Mouse (Mus musculus) intestine, postnatal 0 days (tissue): Measurements from ENCODE around the gene Syde2. TPM values are rescaled to one million over a fixed set of nuclear protein-coding genes. Genes with fewer than 3 reads are reported as not detected.

ENCODE experiments used
- ATAC-seq: fragments of 200-750 bp; cut with Nextera tagmentation; 2 replicates; pipeline ENCODE4 v1.8.0; 2017; ENCODE audit warnings: mild to moderate bottlenecking, moderate TSS enrichment, moderate library complexity
- H3K27ac ChIP-seq: fragments of 300-500 bp; sonication (generic); 2 replicates; pipeline ENCODE4 v1.5.1; 2014; ENCODE audit warnings: mild to moderate bottlenecking, low read depth, low read length, moderate library complexity
- H3K27me3 ChIP-seq: fragments of 300-500 bp; sonication (generic); replicated peaks from 2 replicates; pipeline ENCODE4 v1.6.1; 2014; ENCODE audit warnings: low read length, mixed read lengths; ENCODE audit not compliant: control insufficient read depth, insufficient read depth
- H3K36me3 ChIP-seq: fragments of 300-500 bp; sonication (generic); 2 replicates; pipeline ENCODE4 v1.6.1; 2014; ENCODE audit warnings: mild to moderate bottlenecking, moderate library complexity; ENCODE audit not compliant: control insufficient read depth, insufficient read depth
- H3K4me1 ChIP-seq: fragments of 300-500 bp; sonication (generic); replicated peaks from 2 replicates; pipeline ENCODE4 v1.6.1; 2014; ENCODE audit warnings: antibody characterized with exemption, low read length, mixed read lengths; ENCODE audit not compliant: control insufficient read depth, insufficient read depth
- H3K4me2 ChIP-seq: fragments of 300-500 bp; sonication (generic); replicated peaks from 2 replicates; pipeline ENCODE4 v1.6.1; 2014; ENCODE audit warnings: low read depth, mild to moderate bottlenecking, moderate library complexity
- H3K4me3 ChIP-seq: fragments of 300-500 bp; sonication (generic); 2 replicates; pipeline ENCODE4 v1.5.1; 2014; ENCODE audit warnings: low read depth, low read length
- H3K9ac ChIP-seq: fragments of 300-500 bp; sonication (generic); 2 replicates; pipeline ENCODE4 v1.6.1; 2014; ENCODE audit warnings: mild to moderate bottlenecking, low read depth, low read length
- H3K9me3 ChIP-seq: fragments of 300-500 bp; sonication (generic); 2 replicates; pipeline ENCODE4 v1.6.1; 2016; ENCODE audit warnings: mixed run types; ENCODE audit not compliant: control insufficient read depth
- CTCF ChIP-seq: sonication (generic); IDR thresholded peaks from 2 replicates; pipeline ENCODE4 v1.5.1; 2016; ENCODE audit warnings: low read depth, mild to moderate bottlenecking, control low read depth, antibody characterized with exemption, moderate library complexity
- WGBS: fragments of 180-500 bp; shearing (Covaris S2); extraction: QIAGEN DNeasy Blood & Tissue Kit; methylation state at CpG from one replicate; pipeline ENCODE4 v1.1.7; 2014; 5-methylcytosine and 5-hydroxymethylcytosine counted together
- polyA plus RNA-seq: library from polyadenylated mRNA; unstranded; fragments of >200 nt; fragmentation: Nextera tagmentation; extraction: Ambion mirVana; gene quantifications from 2 replicates; pipeline ENCODE4 v1.2.1, GENCODE M21; 2015

Gene Syde2
- polyA plus RNA-seq, 1 experiment from 2014 or later = 0.98 TPM

DNA sequence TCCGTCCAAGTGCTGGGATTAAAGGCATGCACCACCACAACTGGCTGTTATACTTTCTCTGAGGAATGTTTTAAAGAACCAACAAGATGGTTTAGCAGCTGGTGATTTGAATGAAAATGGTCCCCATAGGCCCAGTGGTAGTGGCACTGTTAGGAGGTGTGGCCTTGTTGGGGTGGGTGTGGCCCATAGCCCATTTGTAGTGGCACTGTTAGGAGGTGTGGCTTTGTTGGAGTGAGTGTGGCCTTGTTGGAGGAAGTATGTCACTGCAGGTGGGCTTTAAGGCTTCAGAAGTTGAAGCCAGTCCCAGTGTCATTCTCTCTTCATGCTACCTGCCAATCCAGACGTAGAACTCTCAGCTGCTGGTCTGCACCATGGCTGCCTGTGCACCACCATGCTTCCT is 40.7 kb downstream of the Syde2 start:
- H3K4me3 ChIP-seq = no peak overlapping the region
- no peaks in the 10 kb centered on the region for H3K4me1 ChIP-seq
- ATAC-seq = no peak
- 96% methylated on average over 2 of the region's 2 CpGs for WGBS
- no peaks in the 10 kb centered on the region for H3K9me3 ChIP-seq
- TF ChIP-seq CTCF = no peak
- H3K9ac ChIP-seq = no peak overlapping the region
- H3K4me2 ChIP-seq = no peak overlapping the region
- no peak overlapping the region for H3K27ac ChIP-seq
- H3K27me3 ChIP-seq = no peaks in the 10 kb centered on the region
- H3K36me3 ChIP-seq = no peaks in the 10 kb centered on the region

DNA sequence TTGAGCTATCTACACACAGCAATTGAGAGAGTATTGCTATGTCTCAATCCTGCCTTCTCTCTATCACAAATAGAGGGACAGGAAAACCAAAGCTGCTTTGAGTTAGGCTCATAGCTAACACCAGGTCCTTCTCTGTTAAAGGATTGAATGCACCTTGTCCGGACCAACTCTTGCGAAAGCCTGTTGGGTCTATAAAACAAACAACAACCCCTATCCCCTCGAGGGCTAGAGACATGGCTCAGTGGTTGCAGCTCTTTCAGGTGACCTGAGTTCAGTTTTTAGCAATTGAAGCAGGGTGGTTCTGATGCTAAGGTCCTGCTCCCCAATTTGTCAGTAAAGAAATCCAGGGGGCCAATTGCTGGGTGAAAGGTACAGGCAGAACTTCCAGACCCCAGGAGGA is 41.6 kb downstream of the Syde2 start:
- H3K9me3 ChIP-seq = no peaks in the 10 kb centered on the region
- no peak overlapping the region for H3K4me2 ChIP-seq
- no peak for TF ChIP-seq CTCF
- H3K4me3 ChIP-seq = no peak overlapping the region
- H3K9ac ChIP-seq = no peak overlapping the region
- H3K36me3 ChIP-seq = no peaks in the 10 kb centered on the region
- no peak overlapping the region for H3K27ac ChIP-seq
- H3K27me3 ChIP-seq = no peaks in the 10 kb centered on the region
- WGBS = 49% methylated on average over 3 of the region's 3 CpGs
- no peak for ATAC-seq
- H3K4me1 ChIP-seq = no peaks in the 10 kb centered on the region

DNA sequence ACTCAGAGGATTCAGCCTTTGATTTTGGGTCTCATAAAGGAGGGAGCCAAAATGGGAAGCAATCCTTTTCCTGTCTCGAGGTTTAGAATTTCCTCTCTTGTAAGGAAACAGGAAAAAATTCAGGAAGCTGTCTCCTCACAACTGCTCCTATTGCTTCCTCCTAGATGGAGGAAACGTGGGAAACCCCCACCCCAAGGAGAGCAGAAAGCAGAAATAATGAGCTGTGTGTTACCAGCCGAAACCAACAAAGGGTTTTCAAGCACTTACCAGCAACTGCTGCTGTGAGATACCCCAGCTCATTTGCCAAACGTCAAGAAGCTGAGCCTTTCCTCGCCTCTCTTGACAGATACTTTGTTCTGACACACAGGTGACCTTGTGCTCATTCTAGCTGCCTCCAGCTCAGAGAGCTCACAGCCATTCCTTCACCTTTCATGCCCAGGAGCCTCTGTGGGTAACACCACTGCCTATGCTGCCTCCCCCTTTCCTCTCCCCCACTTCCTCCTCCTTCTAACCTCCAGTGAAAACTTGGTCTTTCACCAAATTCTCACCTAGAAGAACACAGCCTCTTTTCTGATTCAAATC is 42.7 kb downstream of the Syde2 start:
- 43% methylated on average over 5 of the region's 5 CpGs for WGBS
- no peak overlapping the region for H3K4me3 ChIP-seq
- no peaks in the 10 kb centered on the region for H3K27me3 ChIP-seq
- no peaks in the 10 kb centered on the region for H3K9me3 ChIP-seq
- H3K27ac ChIP-seq = no peak overlapping the region
- H3K4me2 ChIP-seq = no peak overlapping the region
- ATAC-seq = no peak
- H3K9ac ChIP-seq = no peak overlapping the region
- no peaks in the 10 kb centered on the region for H3K4me1 ChIP-seq
- no peaks in the 10 kb centered on the region for H3K36me3 ChIP-seq
- TF ChIP-seq CTCF = no peak

DNA sequence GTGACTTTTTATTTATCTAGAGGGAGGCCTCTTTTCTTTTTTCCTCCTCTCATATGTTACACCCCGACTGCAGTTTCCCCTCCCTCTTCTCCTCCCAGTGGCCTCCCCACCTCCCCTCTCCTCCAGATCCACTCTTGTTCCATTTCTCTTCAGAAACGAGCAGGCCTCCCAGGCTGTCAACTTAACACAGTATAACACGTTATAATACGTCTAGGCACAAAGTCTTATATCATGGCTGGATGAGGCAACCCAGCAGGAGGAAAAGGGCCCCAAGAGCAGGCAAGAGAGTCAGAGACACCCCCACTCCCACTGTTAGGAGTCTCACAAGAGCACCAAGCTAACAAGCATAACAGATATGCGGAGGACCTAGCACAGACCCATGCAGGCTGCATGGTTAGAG is 45.3 kb downstream of the Syde2 start:
- no peak for ATAC-seq
- H3K9me3 ChIP-seq = no peaks in the 10 kb centered on the region
- H3K27ac ChIP-seq = no peak overlapping the region
- no peaks in the 10 kb centered on the region for H3K36me3 ChIP-seq
- TF ChIP-seq CTCF = no peak
- H3K4me2 ChIP-seq = no peak overlapping the region
- no peak overlapping the region for H3K4me3 ChIP-seq
- no peaks in the 10 kb centered on the region for H3K27me3 ChIP-seq
- no peak overlapping the region for H3K9ac ChIP-seq
- WGBS = 79% methylated on average over 5 of the region's 5 CpGs
- no peaks in the 10 kb centered on the region for H3K4me1 ChIP-seq

DNA sequence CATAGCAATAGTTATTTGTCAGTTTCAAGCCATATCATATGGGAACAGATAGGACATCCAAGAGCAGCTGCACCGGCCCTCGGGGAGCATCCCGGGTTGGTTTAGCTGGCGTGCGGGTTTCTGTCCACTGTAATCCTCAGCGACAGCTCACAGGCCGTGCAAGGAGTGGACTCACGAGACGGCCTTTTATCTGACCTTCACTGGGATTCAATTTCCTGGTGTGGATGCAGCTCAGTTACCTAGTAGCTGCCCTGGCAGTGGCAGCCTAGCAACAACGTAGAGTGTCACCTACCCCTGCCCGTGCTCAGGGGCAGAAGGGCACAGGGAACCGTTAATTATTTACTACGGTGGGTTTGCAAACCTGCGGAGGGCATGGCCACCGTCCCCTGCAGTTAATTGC is 50.2 kb downstream of the Syde2 start:
- Histone ChIP-seq H3K9ac (no peak overlapping the region), H3K27me3 (no peaks in the 10 kb centered on the region), H3K4me3 (no peak overlapping the region), H3K27ac (no peak overlapping the region), H3K36me3 (no peaks in the 10 kb centered on the region), H3K9me3 (no peaks in the 10 kb centered on the region), H3K4me1 (no peaks in the 10 kb centered on the region), H3K4me2 (no peak overlapping the region; the same call in 1 of the 2 replicates)
- peak; percentile 46; the same call in 1 of the 2 replicates for ATAC-seq
- TF ChIP-seq CTCF = no peak
- 26% methylated on average over 15 of the region's 15 CpGs for WGBS

DNA sequence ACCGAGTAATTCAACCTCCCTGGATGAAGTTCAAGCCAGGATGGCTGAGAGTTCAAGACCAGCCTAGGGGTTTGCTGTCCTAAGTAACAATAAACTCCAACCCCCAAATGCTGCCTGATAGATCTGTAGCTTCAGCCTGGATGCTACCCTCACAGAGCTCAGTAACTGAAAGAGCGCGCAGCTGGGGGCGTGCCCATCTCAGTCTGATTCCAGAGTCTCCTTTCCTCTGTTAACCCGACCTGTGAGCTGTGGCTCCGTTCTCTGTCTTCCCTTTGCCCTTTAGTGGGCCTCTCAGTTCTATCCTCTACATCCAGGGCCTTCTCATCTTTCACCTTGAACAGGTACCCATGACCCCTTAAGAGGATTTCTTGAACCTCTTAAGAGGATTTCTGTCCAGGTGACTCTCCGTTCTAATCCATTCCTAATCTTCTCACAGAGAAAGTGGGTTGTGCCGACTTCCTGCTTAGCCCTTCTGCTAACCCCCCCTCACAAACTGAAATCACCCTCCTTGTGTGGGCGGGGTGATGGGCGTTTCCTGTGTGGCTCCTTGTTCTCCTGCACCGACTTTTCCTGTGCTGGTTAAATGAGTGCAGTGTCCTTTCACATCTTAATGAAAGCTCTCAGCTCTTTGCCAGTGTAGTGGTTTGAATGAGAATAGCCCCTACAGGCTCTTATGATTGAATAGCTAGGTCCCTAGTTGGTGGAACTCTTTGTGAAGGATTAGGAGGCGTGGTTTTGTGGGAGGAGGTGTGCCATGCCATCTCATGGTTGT is 51.6 kb downstream of the Syde2 start:
- WGBS = 43% methylated on average over 12 of the region's 12 CpGs
- no peaks in the 10 kb centered on the region for H3K27me3 ChIP-seq
- H3K9me3 ChIP-seq = no peaks in the 10 kb centered on the region
- H3K4me2 ChIP-seq = no peak overlapping the region
- ATAC-seq = 0 out of 2 replicates have a peak, but pooled peaks have one; percentile 27
- TF ChIP-seq CTCF = no peak
- H3K4me1 ChIP-seq = no peaks in the 10 kb centered on the region
- H3K4me3 ChIP-seq = no peak overlapping the region
- H3K9ac ChIP-seq = no peak overlapping the region
- H3K36me3 ChIP-seq = no peaks in the 10 kb centered on the region
- H3K27ac ChIP-seq = no peak overlapping the region
